Mouse (Mus musculus) liver, embryonic 14.5 days (tissue): ENCODE measurements around the gene Adamts12.

Experiments used
- CTCF ChIP-seq: IDR thresholded peaks from 2 replicates; pipeline ENCODE4 v1.5.1; 2016; ENCODE audit warnings: antibody characterized with exemption, low read depth, control low read depth
- EP300 ChIP-seq: IDR thresholded peaks from 2 replicates; pipeline ENCODE4 v1.6.1; 2016; ENCODE audit warnings: antibody characterized with exemption, low read depth

DNA sequence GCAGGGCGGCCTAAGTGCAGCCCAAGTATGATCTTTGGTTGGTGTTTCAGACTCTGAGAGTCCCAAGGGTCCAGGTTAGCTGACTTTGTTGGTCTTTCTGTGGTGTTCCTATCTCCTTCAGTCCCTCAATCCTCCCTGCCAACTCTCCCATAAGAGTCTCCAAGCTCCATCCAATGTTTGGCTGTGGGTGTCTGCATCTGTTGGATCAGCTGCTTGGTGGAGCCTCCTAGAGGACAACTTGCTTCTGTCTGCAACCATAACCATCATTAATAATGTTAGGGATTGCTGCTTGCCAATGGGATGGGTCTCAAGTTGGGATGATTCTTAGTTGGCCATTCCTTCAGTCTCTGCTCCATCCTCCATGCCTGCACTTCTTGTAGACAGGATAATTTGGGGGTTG, 181.8 kb downstream of the Adamts12 start:
- TF ChIP-seq EP300 (no peak), CTCF (no peak)
